Mouse (Mus musculus): ENCODE data around the gene Ywhah.

GRCm38 (mm10) chr5:32977179-32977578, 41.4 kb upstream of the Ywhah start:
- TF ChIP-seq TCF12 (IDR thresholded peaks at IDR 0.05; ENCODE audit: insufficient read depth, poor library complexity, severe bottlenecking) (no peak), TCF3 (IDR thresholded peaks at IDR 0.05; ENCODE audit: insufficient read length, low read depth) (no peak), MYOG (IDR thresholded peaks at IDR 0.05; ENCODE audit: control insufficient read depth in 1 of 3, insufficient read depth in 1 of 3, insufficient read length in 2 of 3, low read depth in 2 of 3) (no peak), POLR2AphosphoS2 (IDR thresholded peaks at IDR 0.05; ENCODE audit: insufficient read length, low read depth) (no peak), POLR2A (IDR thresholded peaks at IDR 0.05; ENCODE audit: insufficient read length, low read depth) (no peak)
